Mouse (Mus musculus): ENCODE measurements around the gene Mpst.

Gene Mpst

GRCm38 (mm10) chr15:78403896-78404295, 2.3 kb upstream of the Mpst start:
- DNase-seq (ENCODE audit: low spot score in 2 of 2), result no peak

- DNase-seq (ENCODE audit: low spot score in 2 of 2), result no peak
Measured at GRCm38 (mm10) chr15:78405098-78405497, 1.1 kb upstream of the Mpst start.

- peak; percentile 69 to 76 for DNase-seq (ENCODE audit: low spot score in 2 of 2)
Measured at GRCm38 (mm10) chr15:78405517-78406211, 552 bp upstream of the Mpst start, which contains the start of gene Tst. Tst (minus strand) TSS chr15:78405907.

GRCm38 (mm10) chr15:78409570-78410052, 3.4 kb downstream of the Mpst start:
- no peak for DNase-seq (ENCODE audit: low spot score in 2 of 2)

- peak; percentile 55 to 72 for DNase-seq (ENCODE audit: low spot score in 2 of 2)
Measured at GRCm38 (mm10) chr15:78413083-78413718, 7.0 kb downstream of the Mpst start.

GRCm38 (mm10) chr15:78413719-78414117, 7.5 kb downstream of the Mpst start:
- DNase-seq (ENCODE audit: low spot score in 2 of 2), result no peak

GRCm38 (mm10) chr15:78414157-78414556, 7.9 kb downstream of the Mpst start:
- no peak for DNase-seq (ENCODE audit: low spot score in 2 of 2)

- no peak for DNase-seq (ENCODE audit: low spot score in 2 of 2)
Measured at GRCm38 (mm10) chr15:78416937-78417336, 10.7 kb downstream of the Mpst start.

- no peak for DNase-seq (ENCODE audit: low spot score in 2 of 2)
Measured at GRCm38 (mm10) chr15:78420395-78420794, 14.2 kb downstream of the Mpst start.

GRCm38 (mm10) chr15:78422046-78422956, 16.1 kb downstream of the Mpst start:
- peak; percentile 73 to 82 for DNase-seq (ENCODE audit: low spot score in 2 of 2)

- DNase-seq (ENCODE audit: low spot score in 2 of 2), result no peak
Measured at GRCm38 (mm10) chr15:78424507-78424906, 18.3 kb downstream of the Mpst start.

- DNase-seq (ENCODE audit: low spot score in 2 of 2), result no peak
Measured at GRCm38 (mm10) chr15:78425230-78425629, 19.0 kb downstream of the Mpst start.

GRCm38 (mm10) chr15:78428391-78429138, 22.3 kb downstream of the Mpst start, which contains the start of gene Kctd17:
Kctd17 (plus strand) TSS chr15:78428564.
- no peak for DNase-seq (ENCODE audit: low spot score in 2 of 2)

- DNase-seq (ENCODE audit: low spot score in 2 of 2), result no peak
Measured at GRCm38 (mm10) chr15:78429139-78429459, 22.9 kb downstream of the Mpst start.

GRCm38 (mm10) chr15:78429871-78430622, 23.8 kb downstream of the Mpst start:
- DNase-seq (ENCODE audit: low spot score in 2 of 2), result no peak

GRCm38 (mm10) chr15:78430874-78431273, 24.7 kb downstream of the Mpst start:
- no peak for DNase-seq (ENCODE audit: low spot score in 2 of 2)

- DNase-seq (ENCODE audit: low spot score in 2 of 2), result no peak
Measured at GRCm38 (mm10) chr15:78431541-78432121, 25.4 kb downstream of the Mpst start.

- no peak for DNase-seq (ENCODE audit: low spot score in 2 of 2)
Measured at GRCm38 (mm10) chr15:78434896-78435520, 28.8 kb downstream of the Mpst start.

- no peak for DNase-seq (ENCODE audit: low spot score in 2 of 2)
Measured at GRCm38 (mm10) chr15:78435681-78436080, 29.5 kb downstream of the Mpst start.

All from spleen, postnatal 36 days (tissue).